Mouse (Mus musculus) kidney, adult 8-10 months (tissue): Measurements from ENCODE around the gene Spen.

Experiments
- DNase-seq, 2 experiments: peaks; one replicate each; pipeline ENCODE4 v3.0.0; 2022

Gene Spen

DNA sequence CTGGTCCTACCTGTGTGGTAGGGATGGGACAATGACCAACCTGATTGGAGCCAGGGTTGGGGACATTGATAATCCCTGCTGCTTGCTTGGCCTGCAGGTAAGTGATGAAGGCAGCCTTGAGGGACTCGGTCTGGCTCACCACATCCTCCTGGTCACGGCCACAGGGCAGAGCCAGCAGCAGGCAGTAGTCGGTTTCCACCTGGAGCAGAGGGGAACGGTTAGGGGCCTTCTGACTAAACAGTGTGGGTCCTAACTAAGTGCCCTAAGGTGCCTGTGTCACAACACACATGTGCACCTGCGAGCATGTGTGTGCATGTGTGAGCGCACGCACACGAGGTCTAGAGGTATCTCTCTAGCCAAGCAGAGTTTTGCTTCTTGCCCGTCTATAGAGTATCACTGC lies 69.1 kb downstream of the Spen start:
- no peak for DNase-seq

DNA sequence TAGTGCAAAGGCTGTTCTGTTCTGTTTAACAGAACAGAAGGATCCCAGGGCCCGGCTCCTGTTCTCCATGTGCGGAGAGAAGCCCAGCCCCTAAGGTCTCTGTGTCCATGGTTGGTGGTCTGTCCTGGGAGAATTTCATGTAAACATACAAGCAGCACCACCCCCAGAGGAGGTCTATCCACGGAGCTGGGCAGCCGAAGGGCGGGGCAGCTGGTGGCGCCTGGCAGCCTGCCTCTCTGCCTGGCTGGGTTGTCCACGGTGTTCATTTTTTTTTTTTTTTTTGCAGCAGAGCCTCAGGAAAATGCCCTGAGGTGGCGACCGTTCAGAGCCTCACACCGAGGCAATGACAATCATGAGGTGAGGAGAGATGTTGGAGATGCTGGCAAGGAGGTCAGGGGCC lies 69.8 kb downstream of the Spen start:
- DNase-seq = no peak

DNA sequence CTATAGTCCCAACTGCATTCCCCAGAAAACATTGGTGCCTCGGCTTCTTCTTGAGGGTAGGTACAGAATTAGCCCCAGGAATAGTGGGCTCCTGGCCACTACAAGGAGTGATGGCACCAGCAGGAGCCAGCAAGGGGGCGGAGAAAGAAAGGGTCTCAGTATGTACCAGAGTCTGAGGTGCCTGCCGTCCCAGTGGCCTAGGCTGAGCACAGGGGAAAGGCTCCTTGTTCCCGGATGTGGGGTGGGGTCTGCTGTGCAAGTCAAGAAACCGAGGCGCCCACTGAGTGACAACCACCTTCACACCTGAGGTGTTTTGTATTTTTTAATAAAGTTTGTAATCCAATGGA lies 70.8 kb downstream of the Spen start:
- no peak for DNase-seq

DNA sequence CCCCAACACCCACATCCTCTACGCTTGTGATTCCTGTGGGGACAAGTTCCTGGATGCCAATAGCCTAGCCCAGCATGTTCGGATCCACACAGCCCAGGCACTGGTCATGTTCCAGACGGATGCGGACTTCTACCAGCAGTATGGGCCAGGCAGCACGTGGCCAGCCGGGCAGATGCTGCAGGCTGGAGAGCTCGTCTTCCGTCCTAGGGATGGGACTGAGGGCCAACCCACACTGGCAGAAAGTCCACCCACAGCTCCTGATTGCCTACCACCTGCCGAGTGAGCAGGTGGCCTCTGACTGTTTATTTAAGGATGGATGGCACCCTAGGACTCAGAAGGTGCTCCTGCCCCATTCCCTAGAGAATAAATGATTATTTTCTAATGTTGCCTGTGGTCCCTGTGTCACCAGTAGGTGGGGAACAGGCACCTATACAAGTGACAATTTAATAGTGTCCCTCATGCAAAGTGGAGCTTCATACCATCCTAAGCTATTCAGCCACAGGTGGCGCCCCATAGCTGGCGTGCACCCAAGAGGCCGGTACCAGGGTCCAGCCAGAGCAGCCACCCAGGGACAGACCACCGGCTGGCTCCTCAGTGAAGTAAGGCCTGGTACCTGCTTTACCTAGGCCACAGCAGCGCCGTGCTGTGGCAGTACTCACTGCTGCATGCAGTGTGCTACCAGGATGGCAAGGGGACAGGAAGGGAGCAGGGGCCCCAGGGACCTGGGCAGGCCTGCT lies 71.4 kb downstream of the Spen start:
- DNase-seq = no peak

DNA sequence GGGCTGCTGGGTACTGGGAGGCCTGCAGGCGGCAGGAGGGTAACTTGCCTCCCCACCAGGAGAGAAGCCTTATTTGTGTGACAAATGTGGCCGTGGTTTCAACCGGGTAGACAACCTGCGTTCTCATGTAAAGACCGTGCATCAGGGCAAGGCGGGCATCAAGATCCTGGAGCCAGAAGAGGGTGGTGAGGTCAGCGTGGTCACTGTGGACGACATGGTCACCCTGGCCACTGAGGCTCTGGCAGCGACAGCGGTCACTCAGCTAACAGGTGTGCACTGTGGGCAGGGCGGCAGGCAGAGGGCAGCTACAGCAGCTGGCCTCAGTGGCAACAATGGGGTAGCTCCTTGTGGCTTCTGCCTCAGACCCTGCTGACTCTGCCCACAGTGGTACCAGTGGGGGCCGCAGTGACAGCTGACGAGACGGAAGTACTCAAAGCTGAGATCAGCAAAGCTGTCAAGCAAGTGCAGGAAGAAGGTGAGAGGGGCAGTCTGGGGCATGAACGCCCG lies 72.1 kb downstream of the Spen start:
- DNase-seq = no peak

DNA sequence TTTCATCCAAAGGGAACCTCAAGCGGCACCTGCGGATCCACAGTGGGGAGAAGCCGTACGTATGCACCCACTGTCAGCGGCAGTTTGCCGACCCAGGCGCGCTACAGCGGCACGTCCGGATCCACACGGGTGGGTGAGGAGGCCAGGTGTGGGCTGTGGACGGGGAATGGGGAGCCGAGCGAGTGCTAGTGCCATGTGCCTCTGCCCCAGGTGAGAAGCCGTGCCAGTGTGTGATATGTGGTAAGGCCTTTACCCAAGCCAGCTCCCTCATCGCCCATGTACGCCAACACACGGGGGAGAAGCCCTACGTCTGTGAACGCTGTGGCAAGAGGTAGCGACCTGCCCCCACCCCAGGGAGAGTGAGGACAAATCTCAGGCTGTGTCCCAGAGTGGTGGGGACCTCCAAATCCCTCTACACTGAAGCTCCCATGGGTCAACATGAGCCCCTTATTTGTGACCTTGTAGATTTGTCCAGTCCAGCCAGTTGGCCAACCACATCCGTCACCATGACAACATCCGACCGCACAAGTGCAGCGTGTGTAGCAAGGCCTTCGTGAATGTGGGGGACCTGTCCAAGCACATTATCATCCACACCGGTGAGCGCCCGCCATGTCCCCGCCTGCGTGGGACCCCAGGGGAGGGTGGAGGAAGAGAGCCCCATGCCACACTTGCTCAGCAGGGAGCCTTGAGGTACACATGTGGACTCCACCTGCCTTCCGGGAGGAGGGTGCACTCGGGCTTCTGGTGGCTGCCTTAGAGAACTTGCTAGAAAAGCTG lies 72.7 kb downstream of the Spen start:
- DNase-seq = no peak

DNA sequence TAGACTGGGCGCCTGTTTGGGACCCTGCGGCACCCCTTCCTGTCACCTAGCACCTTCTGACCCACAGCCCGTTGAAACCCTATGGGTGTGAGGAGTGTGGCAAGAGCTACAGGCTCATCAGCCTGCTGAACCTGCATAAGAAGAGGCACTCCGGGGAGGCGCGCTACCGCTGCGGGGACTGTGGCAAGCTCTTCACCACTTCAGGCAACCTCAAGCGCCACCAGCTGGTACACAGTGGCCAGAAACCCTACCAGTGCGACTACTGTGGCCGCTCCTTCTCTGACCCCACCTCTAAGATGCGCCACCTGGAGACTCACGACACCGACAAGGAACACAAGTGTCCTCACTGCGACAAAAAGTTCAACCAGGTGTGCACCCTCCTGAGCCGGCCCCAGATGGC lies 73.7 kb downstream of the Spen start:
- DNase-seq = no peak

DNA sequence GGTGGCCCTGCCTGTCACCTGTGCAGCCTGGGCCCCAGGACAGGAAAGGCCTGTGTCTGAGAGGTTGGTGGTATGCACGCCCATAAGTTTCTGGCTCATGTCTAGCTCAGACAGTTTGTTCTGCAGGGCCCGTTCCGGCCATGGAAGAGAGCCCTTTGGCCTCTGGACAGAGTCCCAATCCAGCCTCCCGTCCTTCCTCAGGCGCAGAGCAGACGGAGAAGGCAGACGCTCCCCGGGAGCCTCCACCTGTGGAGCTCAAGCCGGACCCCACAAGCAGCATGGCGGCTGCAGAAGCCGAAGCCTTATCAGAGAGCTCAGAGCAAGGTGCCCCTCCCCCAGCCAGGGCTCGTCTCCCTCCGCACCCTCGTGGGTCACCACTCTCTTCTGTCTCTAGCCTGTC lies 74.9 kb downstream of the Spen start:
- DNase-seq = peak; percentile 57 to 76

DNA sequence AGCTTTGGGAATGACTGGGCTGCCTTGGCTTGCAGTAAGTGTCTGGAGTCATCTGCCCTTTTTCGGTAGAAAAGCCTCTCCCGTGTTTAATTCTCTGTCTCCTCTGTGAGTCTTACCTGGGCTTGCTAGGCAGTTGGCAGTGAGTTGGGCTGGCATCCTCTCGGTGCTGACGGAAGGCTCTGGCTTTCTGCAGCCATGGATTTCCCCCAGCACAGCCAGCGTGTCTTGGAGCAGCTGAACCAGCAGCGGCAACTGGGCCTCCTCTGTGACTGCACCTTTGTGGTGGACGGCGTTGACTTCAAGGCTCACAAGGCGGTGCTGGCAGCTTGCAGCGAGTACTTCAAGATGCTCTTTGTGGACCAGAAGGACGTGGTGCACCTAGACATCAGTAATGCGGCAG lies 76.8 kb downstream of the Spen start:
- no peak for DNase-seq

DNA sequence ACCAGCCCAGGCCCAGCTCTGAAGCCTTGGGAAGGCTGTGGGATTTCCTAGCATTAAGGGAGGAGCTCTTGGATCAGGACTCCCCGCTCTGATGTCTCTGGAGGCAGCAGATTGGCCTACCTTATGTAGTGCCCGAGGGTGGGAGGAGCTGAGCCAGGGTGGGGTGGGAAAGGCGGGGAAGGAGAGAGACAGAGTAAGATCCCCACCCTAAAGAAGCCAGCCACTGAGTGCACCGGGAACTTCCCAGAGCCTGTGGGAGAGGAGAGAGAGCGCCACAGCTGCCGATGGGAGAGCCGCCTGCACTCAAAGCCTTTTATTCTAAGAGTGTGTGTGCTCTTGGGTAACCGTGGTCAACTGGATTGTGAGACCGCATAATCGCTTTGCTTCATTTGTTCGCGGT lies 77.3 kb downstream of the Spen start:
- DNase-seq = no peak

DNA sequence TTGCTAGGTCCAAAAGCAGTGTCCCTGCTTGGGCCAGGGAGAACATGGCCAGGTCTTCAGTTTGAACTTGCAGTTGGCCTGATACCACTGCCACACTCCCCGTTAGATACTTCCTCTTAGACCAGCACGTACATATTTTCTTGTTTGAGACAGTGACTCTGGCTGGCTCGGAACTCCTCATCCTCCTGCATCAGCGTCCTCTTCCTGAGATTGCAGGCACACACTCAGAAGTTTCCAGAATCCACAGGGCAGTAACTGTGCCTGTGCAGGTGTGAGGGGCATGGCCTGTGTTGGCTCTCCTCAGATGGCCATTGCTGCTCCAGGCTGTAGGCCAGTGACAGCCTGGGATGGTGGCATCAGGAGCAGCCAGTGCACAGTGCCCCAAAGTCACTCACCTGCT lies 77.9 kb downstream of the Spen start:
- no peak for DNase-seq

DNA sequence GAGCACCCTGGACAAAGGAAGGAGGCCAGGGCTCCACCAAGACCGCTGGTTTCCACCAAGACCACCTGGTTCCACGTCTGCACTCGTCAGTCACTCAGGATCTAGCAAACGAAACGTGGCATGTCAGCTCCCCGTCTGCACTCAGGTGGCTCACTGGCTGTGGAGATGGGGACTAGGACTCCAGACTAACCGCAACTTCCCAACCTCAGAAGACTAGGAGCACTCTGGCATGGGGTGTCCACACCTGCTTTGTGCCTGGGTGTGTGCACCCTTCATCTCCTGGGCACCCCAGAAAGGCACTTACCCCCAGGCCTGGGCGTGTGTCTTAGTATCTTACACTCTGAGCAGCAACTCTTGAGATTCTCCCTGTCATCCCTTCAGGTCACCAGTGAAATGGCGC lies 78.6 kb downstream of the Spen start:
- no peak for DNase-seq

DNA sequence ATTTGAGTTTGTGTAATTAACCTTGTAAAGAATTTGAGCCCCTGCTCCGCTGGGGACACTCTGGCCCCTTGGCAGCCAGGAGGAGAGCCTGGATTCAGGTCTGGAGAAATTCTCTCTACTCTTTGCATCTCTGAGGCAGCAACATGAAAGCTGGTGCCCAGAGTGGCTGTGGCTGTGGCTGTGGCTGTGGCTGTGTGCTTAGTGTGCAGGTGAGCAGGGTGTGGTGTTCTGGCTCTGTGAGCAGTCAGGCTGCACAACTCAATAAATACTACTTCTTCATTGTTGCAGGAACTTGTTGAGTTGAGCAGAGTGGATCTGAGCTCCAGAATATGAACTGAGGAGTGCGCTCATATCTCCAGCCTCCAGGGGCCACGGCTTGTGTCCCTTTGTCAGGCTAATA lies 79.5 kb downstream of the Spen start:
- DNase-seq = no peak

DNA sequence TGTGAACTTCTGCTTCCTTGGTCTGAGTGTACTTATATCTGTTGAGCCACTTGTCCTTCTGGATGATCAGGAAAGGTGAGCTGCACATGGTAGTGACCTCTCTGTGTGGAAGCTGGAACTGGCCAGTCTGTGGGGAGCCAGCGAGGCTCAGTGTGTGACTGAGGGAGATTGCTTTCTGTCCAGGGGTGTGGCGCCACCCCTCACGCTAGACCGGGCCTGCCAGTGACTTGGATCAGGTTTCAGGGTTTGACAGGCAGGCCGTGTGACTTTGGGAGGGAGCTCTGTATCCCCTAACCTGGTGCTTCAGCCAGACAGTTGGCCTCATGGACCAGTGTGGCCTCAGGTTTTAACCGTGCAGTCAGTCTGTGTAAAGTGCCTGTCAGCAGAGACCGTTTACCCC lies 80.2 kb downstream of the Spen start:
- peak; percentile 40 to 46 for DNase-seq

DNA sequence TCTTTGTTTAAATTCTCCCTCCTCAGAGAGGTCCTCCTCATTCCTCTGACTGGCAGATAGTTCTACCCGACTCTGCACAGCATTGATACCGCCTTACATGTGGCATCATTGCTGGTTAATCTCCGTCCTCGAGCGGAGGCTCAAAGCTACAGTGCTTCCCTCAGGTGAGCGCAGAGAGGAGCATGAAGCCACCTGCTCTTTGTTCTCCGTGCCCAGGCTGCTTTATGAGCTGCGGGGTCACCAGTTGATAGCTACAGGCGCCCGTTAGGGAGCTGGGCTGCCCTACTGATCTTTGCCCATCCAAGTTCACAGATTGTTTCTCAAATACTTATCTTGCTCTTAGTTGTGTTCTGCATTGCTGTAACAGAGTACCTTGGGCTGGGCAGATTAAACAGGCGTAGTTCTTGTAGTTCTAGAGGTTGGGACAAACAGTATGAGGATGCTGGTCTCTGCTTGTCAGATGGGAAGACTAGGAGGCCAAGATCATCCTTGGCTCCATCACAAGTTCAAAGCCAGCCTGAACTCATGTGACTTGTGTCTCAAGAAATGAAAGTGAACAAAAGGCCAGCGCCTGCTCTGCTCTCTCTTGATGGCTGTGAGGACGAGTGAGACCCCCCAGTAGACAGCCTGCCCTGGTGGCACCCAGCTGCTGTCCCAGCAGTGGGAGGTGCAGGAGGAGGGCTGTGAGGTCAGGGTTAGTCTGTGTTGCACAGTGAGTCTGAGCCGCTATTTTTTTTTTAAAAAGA lies 82.0 kb downstream of the Spen start:
- no peak for DNase-seq

DNA sequence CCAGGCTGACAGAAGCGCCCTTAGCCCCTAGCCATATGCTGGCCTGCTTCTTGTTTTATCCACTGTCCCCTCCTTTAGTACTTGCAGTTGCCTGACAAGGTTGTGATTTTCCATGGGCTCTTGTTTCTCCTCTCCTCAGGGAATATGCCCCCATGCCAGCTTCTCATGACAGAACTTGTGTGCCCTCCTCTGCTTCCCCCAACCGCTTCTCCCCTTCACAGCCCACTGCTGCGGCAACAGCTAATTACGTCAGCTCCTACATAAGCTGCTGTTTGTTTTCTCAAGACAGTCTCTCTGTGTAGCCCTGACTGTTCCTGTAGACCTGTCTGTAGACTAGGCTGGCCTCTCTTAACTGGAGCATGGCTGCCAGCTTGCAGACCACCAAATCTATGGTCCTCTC lies 82.9 kb downstream of the Spen start:
- no peak for DNase-seq

DNA sequence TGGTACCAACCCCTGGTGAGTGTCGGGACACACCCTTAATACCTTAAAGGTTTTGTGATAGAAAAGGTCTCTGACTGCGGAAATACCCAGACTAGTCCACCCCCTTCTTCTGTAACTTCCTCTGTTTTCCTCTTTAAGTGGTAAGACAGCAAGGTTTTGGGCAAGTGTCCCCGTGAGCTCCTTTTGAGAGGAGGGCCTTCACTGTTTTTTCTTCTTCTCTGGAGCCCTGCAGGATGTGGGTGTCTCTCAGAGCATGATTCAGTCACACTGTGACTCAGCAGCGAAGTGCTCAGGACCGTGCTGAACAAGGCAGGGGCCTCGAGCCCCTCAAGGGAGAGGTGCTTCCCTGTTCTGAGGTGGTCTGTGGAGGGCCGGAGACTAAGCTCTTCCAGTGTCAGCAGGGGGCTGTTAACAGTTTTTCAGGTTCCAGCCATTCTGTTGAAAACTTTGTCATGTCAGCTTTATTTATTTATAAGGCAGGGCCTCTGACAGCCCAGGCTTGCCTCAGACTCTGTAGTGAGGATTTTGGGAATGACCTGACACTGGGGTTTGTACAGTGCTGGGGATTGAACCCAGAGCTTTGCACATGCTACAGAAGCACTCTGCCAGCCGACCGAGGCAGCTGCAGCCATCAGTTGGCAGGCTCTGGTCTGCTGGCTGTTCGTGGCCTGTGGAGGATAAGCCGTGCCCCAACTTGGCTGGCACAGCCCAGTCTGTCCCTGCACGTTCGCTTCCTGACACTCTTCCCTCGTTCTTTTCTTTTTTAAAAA lies 83.6 kb downstream of the Spen start:
- no peak for DNase-seq

DNA sequence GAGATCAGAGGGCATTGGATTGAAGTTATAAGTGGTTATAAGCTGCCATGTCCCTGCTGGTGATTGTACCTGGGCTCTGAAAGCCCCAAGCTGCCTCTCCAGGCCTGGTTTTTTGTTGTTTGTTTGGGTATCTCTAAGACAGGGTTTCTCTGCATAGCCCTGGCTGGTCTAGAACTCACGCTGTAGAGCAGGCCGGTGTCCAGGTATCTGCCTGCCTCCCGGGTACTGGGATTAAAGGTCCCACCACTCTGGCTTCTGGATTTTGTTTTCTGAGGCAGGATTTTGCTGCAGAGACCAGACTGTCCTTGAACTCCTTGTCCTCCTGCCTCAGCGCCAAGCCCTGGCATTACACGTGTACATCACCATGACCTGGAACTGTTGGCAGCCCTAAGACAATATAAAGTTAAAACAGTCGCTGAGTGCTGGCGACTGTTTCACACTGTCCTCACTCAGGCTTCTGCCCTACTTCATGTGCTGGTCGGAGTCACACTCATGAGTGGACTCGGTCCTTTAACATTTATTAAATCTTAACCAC lies 86.4 kb downstream of the Spen start:
- no peak for DNase-seq

DNA sequence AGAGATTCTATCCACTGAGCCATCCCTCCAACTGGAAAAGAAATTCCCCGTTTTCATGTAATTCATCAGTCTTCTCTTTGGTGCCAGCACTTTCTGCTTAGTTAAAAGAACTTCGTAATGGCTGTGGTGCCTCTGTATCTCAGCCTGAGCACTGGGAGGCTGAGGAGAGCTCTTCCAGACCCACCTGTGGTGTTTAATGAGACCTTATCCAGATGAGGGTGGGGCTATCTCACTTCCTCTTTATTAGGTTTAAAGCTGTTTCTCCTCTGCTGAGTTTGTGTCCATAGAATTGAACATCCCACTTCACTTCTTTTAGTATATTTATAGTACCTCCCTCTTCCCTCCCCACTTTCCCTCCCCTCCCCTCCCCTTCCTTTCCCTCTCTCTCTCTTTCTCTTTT lies 87.1 kb downstream of the Spen start:
- DNase-seq = no peak

DNA sequence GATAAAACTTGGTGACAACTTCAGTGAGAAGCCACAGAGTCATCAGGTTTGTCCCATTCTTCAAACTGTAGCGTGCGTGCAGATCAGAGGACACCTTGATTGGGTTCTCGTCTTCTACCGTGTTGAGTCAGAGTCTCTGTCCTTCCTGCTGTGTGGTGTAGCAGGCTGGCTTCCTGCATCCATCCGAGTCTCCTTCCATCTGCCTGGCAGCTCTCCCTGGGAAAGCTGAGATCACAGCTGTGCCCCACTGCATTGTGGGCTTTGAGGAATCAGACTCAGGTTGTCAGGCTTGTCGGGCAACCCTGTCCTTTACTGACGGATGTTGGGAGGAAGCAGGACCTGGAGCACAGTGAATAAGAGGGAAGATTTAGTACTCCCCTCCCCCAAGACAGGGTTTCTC lies 92.2 kb downstream of the Spen start:
- DNase-seq = no peak

DNA sequence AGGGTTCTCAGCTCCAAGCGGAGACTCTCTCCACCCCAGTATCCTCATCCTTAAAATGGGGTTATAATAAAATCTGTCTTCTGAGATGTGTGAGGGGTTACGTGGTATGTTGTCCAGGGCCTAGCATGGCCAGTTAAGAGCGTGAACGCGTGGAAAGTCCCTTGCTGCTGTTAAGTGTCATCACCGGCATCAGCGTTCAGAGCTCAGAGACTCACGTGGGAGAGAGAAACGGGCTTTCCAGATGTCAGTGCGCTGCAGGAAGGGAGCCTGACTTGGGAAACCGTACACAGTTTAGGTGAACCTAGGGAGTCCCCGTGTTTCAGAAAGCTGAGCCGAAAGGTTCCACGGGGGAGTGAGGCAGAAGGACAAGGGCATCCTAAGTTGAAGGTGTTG lies 93.1 kb downstream of the Spen start:
- no peak for DNase-seq

DNA sequence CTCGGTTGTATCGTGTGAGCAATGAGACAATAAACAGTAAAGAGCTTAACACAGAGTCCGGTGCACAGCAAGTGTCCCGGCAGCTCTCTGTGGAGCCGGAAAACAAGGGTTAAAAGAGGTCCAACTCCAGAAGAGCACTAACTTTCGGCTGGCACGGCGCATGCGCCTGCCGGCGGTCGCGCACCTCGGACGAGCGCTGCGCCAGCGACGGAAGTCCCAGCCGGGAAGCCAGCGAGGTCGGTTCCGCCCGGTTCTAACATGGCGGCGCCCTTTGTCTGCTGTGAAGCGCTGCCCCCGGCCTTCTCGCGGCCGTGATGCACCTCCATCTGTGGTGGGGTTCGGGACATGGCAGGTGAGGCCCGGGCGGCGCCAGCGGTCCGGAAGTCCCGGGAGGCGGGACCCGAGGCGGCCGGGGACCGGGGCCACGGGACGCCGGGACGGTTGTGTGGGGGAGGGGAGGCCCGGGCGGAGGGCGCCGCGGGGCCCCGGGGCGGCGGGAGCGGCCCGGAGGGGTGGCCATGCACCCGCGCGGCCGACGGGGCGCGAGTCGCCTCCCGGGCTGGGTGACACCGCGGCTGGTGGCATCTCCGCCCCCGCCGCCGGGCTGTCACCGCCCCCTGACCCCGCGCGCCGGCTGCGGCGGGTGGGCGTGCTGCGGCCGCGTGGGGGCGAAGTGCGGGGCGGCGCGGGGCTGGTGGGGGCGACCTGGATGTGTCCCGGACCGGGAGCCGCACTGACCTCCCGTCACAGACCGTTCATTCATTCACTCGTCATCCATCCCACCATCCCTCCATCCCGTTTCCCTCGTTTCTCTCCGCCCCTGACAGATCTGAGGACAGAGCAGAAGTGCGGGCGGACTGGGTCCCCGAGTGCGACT lies 93.7 kb downstream of the Spen start, which contains the start of gene Zbtb17:
Zbtb17 (plus strand) TSS at position 204 of the 877 bp plus-strand sequence.
- DNase-seq = peak; percentile 85 to 87
